Mouse (Mus musculus) adrenal gland (tissue): ENCODE measurements at regions not wholly inside any gene's neighbourhood (a gene's known extent, or its start where the extent isn't known, plus 50 kb on each side); places are given as distances from the start of the nearest gene placed in this dataset.

Experiments
- intact Hi-C: fragments of 180-260 bp; cut with DNase I; formaldehyde crosslinking; loops from one replicate; pipeline ENCODE4 v1.15.1; 2025

DNA sequence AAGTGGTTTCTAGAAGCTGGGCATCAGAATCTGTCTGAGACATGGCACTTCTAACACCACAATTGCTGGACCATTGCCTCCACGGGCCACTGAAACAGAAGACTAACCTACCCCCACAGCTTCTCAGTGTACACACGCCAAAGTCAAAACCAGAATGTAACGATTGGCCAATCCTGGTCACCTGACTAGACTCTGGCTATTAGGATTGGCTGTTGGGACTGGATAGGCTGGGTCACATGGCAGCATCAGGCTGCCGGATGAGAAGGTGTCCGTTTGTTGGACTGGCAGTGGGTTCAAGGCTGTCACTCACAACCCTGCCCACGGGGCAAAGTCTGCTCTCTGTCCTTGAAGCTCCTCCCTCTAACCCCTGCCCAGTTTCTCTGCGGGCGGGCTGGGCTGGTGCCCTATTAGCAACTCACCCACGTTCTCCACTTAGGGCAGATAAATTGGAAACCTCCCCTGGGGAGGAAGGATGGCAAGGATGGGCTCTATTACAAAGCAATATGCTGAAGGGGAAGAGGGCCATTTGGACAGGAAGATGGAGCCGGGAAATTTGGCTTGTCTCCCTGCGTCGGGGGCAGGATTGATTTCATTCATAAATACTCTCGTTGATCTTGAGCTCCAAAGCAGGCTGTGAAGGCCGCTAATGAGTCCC lies 214.3 kb upstream of the Sdk2 start:
- intact Hi-C loops = loop anchor here (5.0 kb wide), 1 partner anchor 74 kb away; no protein-coding TSS in a partner anchor

DNA sequence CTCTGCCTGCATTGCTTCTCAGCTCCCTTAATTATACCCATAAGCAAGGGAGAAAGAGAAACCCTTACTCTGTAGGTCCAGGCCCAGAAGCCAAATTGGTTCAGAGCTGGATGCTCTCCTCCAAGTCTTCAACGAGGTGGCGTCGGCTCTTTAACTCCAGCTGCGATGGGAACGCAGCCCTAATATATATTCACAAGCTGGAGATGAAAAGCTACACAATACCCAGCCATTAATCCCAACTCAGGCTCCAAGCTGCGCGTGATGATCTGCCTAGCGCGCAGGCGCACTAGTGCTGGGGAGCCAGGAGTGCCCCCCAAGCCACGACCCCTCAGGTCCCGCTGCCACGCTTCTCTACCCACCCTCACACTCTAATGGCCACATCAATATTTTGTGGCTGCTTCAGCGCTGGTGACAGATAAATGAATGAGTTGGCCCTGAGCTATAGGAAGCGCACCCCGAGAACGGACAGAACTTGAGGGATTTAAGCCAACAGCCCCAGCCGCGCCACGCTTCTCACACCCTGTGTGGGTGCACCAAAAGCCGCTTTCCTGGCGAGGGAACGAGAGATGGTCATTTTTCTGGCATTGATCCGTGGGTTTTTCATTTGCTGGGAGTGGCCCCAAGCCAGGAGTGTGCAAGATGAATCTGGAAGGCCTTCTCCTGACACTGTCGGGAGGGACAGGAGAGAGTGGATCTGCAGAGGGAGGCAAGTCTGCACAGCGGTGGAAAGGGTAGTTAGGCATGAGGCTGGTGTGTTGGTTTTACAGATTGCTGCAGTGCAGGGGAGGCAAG lies 210.9 kb upstream of the Sdk2 start:
- intact Hi-C loops = loop anchor here (10.0 kb wide), 1 partner anchor 393 kb away; no protein-coding TSS in a partner anchor

DNA sequence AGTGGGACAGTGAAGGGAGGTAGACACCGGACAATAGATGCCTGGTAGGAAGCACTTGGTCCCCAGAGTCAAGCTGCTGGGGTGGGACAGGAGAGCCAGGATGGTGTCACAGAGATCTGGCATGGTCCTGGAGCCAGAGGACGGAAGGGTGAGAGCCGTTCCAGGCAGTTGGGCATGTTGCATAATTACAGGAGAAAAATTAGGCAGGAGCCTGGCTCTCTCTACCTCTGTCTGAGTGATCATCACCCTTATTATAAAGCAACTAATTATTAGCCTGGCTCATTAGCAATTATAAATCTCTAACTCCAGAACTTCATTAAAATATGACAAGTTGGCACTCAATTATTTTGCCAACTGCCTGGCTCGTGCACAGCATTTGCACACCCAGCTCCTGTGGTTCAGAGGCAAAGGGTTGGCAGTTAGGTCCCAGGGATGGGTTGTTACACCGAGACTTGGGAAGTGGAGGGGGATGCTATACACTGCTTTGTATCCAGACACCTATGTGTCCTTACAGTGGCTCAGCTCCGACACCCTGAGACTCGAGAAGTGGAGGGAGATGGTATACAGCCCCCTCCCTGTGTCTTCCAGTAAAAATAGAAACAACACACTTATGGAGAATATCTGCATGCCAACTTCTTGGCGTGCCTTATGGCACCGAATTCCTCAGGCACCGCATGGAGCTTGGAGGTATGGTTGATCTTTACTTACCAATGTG lies 203.7 kb upstream of the Sdk2 start:
- intact Hi-C loops = loop anchor here (10.0 kb wide), 1 partner anchor 386 kb away; no protein-coding TSS in a partner anchor

DNA sequence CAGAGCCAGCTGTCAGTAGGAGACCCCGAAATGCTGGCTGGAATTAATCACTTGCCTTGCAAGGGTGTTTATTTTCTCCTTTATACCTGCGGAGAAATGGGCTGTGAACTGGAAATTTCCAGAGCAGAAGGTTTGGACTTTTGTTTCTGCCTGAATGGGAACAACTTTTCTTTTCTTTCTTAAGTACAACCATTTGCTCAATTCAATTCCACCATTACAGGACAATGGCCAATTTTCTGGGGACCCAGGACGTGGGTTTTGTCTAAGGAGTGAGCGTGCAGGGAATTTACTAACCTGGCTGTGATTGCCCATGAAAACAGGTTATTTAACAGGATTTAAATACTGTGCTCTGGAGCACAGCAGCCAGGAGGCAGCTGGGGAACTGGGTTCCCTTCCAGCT lies 195.1 kb upstream of the Sdk2 start:
- intact Hi-C loops = no loop called here

DNA sequence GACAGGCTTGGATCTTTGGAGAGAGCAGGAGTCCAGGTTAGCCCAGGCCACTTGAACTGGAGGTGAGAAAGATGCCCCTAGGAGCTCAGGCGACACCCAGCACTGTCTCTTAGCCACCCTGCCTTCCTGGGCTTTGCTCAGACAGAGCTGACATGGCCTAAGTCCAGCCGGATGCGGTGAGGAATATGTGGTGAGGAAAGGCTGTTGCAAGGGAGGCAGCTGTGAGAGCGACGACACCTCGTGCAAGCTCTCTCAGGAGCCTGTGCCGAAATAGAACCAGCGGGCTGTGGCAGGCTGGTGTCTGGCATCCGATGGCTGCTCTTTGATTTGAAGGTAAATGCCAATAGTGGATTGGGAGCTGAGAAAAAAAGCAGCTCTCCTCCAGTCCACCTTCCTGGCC lies 191.4 kb upstream of the Sdk2 start:
- intact Hi-C loops = no loop called here

DNA sequence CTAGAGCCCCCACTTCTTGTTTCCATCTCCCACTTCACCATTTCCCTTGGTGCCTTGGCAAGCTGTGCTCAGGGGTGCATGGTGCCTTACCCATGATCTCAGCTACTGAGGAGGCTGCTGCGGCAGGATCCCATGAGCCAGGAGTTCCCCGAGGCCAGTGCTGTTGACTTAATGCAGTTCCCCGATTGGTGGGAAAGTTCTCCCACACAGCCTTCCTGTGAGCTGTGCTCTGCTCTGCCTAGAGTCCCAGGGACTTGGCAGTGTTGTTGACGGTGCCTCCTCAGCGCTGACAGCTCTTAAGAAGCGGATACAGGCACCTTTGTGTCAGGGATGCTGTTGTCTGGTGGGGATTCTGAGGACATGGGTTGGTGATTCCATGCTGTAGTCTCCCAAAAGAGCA lies 190.9 kb upstream of the Sdk2 start:
- intact Hi-C loops = no loop called here

DNA sequence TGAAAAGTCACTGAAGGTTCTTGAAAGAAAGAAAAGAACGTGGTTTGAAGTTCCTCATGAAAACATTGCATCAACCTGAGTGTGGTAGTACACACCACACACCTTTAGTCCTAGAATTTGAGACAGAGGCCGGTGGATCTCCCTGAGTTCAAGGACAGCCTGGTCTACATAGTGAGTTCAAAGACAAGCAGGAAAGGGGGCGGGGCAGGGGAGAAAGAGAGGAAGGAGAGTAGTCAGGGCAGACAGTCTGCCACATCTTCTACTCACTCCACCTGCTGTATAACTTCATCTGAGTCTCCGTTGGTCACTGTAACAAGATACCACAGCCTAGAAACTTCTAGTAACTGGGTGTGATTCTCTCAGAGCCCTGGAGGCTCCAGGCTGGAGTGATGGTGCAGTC lies 190.2 kb upstream of the Sdk2 start:
- intact Hi-C loops = no loop called here

DNA sequence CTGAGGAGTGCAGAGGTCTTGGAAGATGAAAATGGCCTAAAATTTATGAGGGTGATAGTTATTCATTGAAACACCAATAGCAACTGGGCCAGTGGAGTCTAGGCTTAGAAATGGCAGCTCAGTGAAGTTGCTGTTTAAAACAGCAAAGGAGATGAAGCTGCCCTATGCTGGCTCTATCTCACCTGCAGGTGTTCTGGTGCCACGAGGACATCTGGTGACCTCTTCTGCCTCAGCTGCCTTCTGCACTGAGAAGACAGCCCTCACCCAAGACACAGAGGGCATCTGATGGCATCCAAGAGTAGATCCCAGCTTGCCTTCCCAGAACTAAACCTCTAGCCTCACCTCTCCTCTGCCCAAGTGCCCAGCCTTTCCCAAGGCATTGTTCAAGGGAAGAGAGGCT lies 187.5 kb upstream of the Sdk2 start:
- intact Hi-C loops = no loop called here

DNA sequence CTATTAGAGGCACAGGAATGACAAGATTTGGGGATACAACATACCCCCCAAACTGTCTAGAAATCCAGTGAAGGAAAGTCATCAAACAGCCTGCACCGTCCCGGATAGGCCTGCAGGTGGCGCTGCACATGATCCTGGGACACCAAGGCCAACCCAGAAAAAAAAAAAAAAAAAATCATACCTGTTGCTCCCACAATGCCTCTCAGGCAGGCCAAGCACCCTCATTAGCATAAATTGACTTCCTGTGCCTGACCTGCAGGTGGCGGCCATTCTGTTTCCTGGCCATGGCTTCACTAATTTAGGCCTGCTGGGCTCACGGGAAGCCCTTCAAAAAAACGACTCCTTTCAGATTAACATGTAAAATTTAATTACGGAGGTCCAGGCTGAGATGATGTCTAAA lies 184.8 kb upstream of the Sdk2 start:
- intact Hi-C loops = no loop called here

DNA sequence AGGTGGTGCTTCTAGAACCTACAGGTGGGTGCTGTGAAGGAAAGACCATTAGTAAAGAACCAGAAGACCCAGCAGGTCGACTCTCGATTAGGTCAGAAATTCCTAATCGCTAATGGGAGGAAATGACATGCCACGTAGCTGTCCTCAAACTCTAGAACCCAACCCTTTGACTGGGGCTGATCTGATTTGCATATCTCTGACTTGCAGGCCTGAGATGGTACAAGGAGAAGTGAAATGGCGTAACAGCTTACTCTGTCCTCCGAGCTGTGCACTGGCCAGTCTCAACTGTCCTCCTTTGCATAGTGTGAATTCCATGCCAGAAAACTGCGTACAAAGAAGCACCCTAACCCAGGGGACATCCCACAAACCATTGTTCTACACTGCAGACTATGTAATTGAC lies 182.4 kb upstream of the Sdk2 start:
- intact Hi-C loops = no loop called here

DNA sequence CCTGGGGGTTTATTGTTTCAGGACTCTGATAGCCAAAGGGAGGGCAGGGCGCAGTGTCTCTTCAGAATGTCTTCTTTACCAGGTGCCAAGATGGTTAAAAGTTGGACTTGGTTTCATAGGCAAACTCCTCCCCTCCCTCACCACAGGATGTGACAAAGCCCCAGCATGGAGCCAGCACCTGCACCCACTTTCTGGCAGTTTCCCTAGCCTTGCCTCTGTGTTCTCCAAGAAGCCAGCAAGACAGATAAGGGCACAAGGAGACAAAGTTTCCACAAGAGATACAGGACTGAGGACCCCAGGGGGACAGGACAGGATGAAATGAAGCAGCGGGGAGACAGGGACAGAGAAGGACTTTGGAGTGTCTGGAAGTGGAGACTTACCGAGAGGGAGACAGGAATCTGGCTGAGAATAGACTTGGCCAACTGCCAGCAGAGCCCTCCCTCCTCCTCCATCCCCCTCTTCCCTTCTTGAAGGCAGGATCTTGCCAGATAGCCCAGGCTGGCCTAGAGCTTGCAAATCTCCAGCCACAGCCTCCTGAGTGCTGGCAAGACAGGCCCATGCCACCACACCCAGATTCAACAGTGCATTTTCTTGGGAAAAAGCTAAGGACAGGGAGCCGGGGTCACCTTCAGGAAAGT lies 181.5 kb upstream of the Sdk2 start:
- intact Hi-C loops = no loop called here

DNA sequence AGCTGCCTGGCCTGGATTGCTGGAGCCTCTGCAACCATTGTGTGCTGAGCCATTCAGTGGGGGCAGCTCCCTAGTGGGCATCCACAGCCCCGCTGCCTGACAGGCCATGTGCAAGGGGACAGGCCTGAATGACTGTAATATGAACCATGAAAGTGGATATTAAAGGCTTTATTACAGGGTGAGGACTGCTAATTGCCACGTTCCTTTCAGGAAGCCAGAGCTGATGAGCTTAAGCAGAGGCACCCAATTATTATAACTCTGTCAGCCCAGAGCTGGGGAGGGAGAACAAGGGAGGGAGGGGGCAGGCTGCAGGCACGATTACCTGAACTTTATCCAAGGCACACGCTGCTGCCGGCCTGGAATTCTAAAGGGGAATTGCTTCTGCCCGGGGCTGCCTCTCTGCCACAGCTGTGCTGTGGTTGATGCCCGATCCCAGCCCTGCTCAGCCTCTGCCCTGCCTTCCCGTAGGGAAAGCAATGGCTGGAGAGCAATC lies 172.5 kb upstream of the Sdk2 start:
- intact Hi-C loops = no loop called here

DNA sequence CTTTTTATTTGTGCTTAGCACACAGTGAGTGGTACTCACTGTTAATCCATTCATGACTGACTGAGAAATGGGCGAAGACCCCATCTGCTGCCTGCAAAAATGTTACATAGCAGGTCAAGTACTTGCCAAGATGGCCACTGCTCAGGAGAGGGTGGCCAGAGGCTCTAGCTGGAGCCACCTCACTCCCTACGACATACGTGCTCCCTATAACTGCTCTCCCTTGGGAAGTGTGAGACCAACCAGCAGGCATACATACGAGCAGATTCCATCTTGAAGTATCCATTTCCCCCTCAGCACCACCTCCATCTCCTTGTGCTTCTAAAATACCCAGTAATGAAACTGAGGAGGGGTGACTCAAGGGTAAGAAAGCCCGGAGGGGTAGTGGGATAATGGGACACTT lies 172.0 kb upstream of the Sdk2 start:
- intact Hi-C loops = no loop called here

DNA sequence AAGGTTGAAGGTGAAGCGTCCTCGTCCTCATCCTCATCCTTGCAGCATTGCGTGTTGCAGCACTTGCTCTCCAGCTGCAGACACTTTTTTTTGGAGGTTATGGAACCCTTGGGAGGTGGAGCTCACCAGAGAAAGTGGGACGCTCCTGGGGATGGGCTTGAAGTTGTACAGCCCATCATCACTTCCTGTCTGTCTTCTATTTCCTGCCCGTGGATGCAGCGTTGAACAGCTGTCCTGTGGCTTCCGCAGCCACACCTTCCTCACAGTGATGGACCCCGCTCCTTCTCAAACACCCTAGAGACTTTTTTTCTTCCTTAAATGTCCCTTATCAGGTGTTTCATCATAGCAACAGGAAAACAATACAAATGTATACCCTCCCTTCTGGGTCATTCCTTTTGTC lies 171.5 kb upstream of the Sdk2 start:
- intact Hi-C loops = no loop called here

DNA sequence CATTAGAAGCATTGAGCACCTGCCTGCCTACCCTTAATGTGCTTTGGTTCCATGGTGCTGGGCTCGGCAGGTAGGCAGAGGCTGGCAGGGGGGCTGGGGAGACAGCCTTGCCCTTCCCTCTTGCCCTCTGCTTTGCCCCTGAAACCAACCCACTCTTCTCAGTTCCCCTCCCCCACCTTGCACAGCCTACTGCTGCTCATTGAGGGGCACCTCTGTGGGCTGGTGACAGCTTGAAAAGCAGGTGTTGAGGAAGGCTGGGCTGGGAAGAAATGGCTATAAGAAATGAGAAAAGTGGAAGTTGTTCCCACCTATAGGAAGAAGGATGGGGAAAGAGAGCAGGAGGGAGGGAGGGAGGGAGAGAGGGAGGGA lies 167.7 kb upstream of the Sdk2 start:
- intact Hi-C loops = no loop called here

DNA sequence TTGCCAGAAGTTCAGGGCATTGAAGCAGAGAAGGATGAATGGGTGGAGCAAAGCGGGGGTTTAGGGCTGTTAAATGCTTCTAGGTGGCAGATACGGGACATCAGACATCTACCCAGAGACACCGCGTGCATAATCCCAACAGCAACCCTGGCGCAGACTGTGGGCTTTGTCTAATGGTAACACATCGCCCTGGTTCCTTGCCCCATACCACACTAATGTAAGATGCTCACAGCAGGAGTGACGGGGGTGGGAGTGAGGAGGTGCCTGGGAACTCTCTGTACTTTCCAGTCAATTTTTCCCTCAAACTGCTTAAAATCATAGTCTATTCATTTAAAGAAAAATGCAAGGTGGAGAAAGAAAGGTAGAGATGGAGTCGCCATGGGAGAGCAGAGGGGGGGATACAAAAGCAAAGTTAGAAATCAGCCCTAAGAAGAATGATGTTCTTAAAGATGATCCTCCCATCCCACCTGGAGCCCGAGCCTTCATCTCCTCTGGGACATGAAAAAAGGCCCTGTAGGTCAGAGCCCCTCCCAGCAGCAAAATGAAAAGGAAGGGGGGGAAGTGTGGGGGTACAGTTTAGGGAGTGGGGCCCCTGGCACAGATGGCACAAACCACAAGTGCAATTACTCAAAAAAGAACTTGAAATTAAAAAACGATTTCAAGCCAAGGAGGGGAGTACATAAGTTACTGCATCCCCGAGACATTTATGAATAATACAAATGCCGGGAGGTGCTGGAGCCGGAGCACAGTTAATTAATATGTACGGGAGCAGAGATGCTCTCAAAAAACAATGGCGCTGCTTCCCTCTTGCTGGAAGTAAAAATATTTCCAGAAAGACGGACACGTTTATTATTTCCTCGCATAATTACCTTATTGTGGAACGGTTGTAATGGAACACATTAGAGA lies 167.0 kb upstream of the Sdk2 start:
- intact Hi-C loops = no loop called here

DNA sequence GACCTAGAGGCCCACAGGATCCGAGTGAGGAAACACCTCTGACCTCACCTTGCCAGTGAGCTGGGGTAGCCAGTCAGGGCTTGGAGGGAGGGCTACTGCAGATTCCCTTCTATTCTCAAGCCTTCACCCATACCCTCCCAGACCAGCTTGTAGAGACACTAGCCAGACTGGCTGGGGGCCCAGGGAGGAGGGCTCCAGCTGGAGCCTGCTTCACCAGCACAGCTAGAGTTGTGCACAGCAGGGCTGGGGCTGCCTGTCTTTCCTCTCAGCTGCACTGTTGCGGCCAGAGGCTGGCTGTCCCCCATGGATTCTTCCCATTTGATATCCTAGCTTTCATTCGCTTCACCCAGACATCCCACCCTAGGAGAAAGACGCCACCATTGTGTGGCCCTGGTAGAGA lies 165.0 kb upstream of the Sdk2 start:
- intact Hi-C loops = no loop called here

DNA sequence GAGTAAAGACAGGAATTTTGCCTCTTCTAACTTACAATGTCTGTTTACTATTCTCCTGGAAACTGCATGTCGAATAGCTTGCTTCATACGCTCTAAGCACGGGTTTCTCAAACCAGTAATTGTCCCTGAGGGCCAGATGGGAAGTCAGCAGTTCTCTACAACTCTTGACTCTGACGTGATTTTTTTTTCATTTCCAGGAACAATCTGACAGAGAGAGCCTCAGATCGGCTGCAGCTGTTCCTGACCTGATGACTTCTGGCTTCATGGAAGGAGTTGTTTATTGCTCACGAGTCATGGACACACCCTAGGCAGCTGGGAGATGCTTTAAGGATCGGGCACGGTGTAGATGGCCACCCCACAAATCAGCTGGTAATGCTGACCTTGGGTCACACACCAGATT lies 162.9 kb upstream of the Sdk2 start:
- intact Hi-C loops = no loop called here

DNA sequence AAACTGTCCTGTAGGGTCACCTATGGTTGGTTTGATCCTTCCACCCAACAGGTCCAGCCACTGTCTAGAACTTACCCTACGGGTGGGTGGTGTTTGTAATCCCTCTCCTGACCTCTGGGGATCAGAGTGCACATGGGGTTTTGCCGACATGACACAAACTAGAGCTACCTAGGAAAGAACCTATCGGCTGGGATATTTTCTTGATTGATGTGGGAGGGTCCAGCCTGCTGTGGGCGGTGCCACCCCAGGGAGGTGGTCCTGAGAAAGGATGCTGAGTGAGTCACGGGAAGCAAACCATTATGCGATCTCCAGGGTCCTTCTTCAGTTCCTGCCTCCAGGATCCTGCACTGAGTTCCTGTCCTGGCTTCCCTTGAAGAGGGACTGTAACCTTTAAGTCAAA lies 162.3 kb upstream of the Sdk2 start:
- intact Hi-C loops = no loop called here

DNA sequence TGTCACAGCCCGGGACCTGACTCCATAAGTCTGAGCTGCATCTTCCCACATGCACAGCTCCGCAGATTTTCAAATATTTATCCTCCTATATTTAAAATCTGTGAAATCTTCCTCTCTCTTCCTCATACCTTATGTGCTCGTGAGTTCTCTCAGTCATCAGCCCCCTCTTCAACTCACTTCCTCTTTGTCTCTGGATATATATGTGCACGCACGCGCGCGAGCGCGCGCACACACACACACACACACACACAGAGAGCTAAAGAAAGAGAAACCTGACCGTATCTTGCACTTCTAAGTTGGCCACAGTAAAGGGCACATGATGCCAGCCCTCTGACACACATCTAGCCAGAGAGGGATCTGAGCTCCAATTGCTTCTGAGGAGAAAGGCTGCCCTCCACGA lies 159.7 kb upstream of the Sdk2 start:
- intact Hi-C loops = no loop called here

DNA sequence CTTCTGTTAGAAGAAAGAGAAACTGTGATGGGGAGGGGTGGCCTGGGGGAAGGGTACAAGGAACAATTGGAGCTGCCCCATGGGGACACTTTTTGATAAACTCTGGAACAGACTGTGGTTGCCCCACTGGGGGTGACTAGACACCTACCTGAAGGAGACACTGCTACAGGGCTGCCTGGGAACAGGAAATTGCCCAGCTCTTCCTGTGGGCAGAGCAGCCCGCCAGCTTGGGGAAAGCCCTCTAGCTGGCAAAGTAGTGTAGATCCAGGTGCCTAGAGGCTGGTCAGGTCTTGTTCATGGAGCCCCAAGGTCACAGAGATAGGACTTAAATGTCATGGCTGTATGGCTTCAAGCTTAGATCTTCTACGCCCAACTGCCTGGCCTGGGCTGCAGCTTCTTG lies 157.9 kb upstream of the Sdk2 start:
- intact Hi-C loops = no loop called here
